Mouse (Mus musculus) layer of hippocampus, adult 11-12 months (tissue): Measurements from ENCODE around the gene Aptx.
A peak's percentile ranks its signal among the peaks of the same experiment; 100 is the strongest.

Experiments used
- DNase-seq: peaks from one replicate; pipeline ENCODE4 v3.0.0; 2022; ENCODE audit warnings: low spot score

Gene Aptx

DNA sequence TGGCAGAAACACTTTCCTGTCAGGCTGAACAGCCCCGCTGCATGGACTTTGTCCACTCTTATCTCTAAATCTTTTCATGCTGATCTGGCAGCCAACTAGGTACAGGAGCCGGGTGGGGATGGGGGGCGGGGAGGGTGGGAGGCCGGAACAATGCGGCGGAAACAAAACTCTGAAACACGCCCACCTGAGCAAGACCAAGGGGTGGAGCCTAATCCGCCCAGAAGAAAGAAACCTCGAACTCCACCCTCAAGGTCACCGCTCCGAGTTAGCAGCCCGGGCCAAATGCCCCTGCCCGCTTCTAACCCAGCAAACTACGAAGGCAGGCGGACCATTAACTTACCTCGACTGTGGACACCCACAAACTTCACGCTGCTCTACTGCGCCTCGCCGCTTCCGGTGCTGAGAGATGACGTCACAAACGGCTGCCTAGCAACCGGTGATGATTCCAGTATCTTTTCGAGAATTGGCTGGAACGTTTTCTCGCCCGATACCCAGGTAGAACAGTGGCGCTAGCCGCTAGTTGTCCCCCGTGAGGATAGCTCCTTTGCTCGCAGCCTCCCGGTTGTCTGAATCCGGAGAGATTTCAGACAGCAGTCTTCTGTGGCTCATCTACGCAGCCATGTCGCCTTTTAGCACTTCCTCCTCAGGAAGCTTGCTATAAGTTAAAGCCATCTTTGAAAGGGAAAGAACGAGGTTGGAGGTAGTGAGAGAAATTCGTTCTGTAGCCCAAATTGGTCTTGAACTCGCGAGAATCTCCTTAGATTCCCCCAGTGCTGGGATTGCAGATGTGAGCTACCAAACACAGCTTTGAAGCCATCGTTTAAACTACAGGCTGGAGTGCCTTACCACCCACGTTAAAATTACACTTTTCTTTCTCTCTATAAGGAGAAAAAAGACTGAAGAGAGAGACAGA, at the start of gene Aptx:
TSS of gene Aptx (minus strand) at position 398 of the 913 bp plus-strand sequence.
- DNase-seq: peak; percentile 96

DNA sequence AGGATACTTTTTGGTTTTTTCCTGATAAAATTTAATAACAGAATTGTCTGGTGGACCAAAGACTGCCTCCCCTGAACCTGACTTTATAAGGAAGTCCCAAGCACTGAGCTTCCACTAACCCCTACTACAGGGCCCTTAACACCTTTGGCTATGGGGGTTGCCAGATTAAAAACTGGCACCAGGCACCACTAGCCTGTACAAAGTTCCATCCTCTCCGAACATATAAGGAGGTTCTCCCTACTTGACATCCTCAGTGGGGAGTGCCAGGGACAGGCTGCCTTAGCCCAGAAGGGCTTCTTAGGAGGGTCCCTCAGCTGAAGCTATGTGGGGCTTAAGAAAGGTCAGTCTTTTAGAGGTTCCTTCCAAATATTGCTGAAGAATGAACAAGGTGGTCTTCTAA, 32.4 kb upstream of the Aptx start:
- no peak for DNase-seq

DNA sequence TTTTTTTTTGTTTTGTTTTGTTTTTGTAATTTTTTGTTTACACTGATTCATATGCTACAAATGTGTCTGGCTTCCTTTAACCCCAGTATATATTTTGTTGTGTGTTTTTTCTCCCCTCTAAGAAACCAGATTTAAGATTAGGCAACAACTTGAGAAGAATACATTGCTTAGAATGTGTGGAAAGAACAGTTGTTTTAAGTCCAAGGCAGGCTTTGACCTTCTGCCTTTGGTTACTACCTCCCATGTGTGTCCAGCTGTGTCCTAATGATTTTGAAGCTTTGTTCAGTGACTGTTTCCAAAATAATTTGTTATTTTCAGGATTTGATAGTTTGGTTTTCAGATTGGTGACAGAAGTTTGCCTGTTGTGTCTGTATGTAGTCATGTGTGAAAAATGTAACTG, 28.3 kb upstream of the Aptx start:
- no peak for DNase-seq

DNA sequence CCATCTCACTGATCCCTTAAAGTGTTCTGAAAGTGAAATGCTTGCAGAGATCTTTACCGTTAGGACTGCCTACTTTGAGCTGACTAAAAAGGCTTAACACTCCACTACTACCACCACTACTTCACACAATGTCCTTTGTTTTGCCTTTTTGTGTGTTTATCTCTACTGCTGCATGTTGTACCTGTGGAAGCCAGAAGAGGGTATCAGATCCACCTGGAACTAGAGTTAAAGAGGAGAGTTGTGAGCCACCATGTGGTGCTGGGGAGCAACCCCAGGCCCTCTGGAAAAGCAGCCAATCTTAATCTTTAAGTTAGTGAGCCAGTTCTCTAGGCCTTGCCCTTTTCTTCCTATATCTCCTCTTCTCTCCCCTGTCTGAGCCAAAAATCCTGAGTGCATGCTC, 24.3 kb upstream of the Aptx start:
- DNase-seq: no peak

DNA sequence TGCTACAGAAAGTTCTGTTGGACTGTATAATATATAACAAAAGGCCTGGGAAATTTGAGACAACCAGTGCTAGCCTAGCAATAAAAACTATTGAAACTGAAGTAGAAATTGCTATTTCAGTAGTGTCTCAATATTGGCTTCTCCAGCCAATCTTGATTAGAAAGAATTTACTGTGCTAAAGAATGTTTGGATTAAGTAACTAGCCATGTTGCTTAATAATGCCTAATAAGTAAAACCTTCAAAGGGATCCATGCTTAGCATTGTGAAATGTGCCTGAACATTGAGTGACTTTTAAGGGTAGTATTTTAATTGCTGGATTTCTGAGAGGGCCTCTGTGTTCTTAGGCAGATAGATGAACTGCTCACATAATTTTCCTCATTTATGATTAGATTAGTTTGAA, 22.6 kb upstream of the Aptx start:
- DNase-seq: no peak

DNA sequence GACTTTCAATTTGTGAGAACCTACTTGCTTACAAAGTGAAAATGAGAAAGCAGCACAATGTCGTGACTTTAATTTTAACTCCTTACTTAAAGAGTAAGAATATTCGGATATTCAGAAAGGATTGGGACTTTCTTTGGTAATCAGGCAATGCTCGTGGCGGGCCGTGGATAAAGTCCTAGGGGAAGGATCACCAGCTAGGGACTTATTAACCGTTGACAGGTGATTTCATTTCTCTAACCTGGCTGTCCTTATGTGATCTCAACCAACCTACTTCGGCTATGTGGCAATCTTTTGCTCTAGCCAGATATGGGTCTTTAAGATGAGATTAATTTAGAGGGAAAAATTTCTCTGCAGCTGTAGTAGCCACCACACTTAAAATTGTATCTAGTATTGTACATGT, 22.1 kb upstream of the Aptx start:
- DNase-seq: no peak

DNA sequence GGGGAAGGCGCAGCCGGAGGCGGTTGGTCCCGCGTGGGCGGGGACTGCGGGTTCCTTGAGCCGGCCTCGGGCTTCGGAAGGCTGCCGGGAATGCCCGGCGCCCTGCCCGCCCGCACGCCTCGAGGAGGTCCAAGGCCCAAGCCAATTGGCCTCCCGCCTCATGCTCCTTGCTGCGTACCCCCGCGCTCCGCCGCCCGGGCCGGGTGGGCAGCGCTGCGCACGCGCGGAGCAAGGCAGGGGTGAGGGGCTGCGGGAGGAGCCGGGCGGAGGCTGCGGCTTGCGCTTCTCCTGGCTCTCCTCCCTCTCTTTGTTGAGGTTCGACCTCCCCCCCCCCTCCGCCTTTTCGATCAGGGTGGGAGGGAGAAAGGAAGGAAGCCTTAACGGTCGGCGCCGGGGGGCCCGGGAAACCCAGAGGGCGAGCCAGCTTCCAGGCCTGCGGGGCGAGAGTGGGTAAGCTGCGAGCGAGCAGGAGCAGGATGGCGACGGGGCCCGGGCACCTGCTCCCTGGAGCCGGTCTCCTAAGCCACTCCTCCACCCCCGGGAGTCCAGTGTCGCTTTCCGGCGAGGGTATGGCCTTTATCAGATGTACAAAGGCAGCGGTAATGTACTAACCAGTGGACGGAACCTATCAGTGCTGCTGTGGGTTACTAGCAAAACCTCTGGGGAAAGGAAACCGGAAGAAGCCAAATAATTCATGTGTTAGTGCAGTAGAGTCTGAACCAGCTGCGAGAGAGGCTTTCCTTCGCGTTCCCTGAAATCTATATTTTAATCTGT, 19.9 kb upstream of the Aptx start:
- peak; percentile 80 for DNase-seq

DNA sequence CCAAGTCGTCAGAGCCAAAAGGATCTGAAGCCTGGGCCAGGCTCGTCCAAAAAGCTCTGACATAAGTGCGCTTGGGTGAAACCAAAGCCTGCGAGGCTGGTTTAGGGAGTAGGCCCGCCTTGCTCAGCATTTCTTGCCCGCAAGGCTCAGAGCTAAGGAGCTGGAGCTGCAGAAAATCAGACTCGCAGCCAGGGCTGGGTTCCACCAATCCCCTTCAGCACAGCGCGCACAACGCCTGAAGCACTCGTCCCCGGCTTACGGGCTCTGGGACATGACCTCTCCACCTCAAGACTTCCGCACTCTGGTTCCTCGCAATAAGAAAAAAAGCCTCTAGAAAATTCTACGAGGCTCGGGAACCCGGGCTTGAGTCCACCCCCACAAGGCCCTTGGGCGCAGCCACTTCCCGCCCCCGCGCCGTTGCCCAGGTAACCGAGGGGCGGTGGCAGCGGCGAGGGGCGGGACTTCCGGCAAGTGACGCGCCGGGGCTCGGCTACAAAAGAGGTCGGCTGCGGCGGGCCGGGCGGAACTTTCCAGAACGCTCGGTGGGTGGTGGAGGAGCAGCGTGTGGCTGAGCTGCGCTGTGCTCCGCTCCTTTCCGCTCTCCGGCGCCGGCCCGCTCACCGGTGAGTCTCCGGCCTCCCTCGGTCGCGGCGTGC, 19.1 kb upstream of the Aptx start, which contains the start of gene Dnaja1:
TSS of gene Dnaja1 (plus strand) at position 140 of the 656 bp plus-strand sequence.
- DNase-seq: peak; percentile 96

DNA sequence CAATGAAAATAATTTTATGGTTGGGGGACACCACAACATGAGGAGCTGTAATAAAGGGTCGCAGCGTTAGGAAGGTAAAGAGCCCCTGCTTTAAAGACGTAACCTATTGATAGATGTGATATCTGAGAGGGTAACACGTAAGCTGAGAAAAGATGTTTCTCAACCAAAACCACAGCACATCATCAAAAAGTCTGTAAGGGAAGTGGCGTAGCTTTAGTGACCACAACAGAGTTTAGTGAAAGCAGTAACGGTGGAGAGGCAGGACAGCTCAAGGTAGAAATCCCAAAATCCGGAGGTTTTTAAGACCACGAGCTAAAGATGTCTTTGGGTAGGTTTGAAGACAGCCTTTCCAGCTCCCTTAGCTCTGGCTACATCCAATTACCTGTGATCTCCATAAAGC, 17.9 kb upstream of the Aptx start:
- no peak for DNase-seq

DNA sequence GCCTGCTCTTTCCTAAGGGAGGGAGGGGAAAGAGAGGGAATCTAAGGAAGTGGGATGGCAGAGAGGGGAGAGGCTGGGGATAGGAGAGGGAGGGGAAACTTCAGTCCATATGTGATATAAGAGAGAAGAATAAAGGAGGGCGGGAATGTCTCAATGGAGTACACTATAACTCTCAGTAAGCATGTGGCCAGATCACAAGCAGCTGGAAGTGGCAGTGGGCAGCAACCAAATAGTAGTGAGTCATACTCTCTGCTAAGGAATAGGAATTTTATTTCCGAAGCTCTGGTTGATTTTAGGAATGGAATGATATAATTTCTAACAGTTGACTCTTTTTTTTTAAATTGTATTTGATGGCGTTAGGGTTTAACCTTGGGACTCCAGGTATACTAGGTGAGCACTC, 14.1 kb upstream of the Aptx start:
- DNase-seq: no peak

DNA sequence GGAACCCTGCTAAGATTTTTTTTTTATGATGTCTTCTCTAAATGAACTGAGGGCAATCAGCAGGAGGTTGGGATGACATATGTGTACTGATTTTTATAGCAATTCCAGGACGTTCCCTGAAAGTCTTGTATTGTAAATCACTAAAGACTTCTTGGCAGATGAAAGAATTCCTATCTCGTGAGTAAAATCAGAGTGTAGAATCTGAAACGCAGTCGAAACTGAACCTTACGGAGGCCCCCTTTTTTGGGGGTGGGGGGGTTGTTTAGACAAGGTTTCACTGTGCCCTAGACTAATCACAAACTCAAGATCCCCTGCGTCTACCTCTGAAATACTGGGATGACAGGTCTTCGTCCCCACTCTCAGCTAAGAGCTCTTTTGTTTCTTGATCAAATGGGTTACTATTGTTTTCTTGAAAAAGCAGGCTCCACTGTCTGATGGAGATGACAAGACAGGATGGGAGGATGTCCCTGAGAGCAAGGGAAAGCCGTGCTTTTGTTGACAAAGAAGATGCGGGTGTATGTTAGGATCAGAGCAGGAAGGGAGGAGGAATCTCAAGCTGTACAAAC, 799 bp upstream of the Aptx start:
- DNase-seq: no peak

DNA sequence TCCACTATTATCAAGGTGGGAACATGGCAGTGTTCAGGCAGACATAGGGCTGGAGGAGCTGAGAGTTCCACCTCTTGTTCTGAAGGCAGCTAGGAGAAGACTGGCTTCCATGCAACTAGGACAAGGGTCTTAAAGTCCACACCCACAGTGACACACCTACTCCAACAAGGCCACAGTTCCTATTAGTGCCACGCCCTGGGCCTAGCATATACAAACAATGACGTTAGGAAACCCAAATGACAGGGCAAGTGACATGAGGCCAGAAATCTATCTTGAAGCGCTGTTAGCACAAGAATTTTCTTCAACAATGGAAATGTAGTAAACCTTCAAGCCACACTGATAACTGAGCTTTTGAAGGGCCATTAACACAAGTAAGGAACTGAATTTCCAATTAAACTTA, 1.2 kb downstream of the Aptx start:
- no peak for DNase-seq

DNA sequence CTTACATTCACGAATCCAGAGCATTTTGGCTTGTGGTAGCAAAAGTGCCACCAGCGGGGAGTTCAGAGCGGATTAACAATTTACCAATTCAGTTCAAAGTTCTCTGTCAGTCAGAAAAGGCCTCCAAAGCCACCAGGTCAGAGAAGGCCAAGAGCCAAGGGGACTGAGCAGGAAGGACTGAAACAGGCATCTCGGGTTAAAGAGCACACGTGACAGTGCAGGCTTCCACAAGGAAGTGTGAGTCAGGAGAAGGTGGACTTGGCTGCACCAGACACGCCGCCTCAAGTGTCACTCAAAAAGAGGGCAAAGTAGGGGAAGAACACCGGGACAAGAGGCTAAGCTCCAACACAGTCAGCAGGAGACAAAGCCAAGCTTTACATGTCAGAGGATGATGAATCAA, 2.8 kb downstream of the Aptx start:
- DNase-seq: no peak

DNA sequence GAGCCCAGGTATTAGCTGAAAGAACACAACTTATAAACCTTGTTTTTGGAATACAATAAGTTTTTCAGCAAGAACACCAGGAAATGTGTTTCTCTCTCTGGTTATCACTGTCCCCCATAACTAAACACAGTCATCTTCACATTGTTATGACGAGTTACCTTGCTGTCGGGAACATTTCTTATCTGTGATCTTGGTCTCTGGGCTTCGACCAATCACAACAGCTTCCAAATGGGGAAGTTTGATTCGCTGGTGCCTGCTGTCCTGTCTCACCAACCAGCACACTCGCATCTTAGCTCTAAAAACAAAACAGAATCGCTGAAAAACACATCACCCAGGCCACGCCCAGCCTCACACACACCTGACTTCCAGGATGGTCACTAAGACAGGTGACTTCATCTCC, 5.9 kb downstream of the Aptx start:
- DNase-seq: no peak

DNA sequence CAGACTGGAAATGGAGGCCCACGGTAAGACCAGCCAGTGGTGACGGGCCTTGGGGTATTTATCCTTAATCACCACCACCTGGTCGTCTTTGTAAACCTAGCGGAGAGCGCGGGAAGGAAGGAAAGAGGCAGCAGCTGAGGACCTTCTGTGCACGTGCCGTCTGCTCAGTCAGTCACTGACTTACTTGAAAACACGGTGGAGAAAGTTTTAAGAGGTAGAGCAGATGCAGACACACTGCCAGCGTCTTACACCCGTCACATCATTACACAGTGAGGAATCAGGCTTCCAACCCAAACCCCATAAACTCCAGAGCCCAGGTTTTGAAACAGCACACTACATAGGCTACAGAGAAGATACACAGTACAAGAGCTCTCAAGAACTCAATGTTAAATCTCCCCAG, 11.9 kb downstream of the Aptx start:
- no peak for DNase-seq

DNA sequence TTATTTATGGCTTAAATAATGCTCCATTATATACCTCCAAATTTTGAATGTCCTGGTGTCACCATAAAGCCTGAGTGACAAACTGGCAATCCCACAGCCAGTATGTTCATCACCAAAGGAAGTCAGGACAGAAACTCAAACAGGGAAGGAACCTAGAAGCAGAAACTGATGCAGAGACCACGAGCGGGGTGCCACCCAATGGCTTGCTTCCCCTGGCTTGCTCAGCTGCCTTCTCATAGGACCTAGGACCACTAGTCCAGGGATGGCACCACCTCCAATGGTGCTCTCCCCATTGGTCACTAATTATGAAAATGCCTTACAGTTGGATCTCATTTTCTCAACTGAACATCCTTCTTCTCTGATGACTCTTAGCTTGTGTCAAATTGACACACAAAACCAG, 19.7 kb downstream of the Aptx start:
- no peak for DNase-seq

DNA sequence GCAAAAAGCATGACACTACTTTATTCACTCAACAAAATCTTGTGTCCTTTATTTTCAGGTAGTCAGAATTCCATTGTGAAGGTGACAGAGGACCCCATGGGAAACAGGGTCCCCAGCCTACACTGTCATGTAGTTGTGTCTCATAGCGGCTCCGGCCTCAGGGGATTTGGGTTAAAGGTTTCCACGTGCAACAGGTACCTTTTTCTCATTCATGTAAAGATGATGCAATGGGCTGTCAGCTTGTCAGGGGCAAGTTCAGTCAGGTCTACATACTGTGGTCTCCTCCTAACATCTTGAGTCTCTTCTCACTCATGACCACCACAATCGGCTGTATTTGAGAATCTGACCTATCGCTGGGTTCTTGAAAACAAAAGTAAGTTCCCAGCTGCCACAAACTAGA, 20.6 kb downstream of the Aptx start:
- DNase-seq: no peak

DNA sequence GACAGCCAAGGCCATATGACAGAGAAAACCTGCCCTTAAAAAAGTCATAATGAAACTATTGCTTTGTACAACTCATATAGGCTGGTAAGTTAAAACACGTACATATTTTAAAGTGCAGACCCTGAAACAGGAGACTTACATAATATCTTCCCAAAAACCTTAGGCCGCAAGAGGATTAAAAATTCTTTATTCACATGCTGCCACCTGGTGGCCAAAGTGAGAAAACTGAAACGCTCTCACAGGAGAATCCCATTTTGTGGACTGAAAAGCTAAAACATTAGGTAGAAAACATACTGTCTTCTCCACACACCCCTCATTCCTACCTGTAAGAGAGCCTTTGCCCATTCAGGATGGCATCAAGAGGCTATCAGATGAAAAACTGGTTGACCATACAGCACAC, 21.1 kb downstream of the Aptx start:
- peak; percentile 73 for DNase-seq

DNA sequence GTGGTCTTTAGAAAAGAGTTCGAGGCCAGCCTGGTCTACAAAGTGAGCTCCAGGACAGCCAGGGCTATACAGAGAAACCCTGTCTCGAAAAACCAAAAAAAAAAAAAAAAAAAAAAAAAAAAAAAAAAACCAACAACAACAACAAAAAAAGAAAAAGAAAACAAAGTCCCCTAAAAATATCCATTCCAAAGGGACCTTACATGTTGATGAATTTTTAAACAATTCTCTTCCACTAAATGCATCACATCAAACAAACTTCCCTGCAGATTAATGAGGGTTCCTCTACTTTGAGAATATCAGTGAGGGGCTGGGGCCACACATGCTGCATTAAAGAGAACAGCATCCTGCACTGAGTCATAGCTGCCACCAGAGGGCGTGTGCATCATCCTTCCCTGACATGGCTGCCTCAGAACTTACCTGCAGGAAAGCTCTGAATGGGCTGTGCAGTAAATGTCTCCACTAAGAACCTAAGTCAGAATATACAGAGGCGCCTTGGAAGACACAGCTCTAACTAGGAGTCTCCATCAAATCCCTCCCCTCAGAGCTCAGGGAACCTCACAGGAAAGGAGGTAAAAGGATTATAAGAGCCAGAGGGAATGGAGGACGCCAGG, 22.6 kb downstream of the Aptx start:
- no peak for DNase-seq

DNA sequence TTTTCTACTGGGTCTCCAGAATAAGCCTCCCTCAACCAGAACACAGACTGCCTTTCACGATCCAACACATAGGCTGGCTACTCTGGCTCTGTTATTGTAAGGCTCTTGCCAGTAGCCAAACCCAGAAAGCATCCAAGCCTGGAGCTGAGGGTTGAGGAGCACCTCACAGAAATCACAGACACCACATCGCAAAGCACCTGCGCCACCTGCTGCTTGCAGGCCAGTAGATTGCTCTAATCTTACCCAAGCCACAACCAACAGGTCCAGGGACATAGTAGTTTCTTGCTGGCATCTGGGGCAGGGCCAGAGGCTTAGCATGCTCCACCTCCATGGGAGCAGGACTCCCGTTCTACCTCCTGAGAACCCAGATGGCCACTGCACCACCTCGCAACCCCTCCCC, 25.9 kb downstream of the Aptx start:
- no peak for DNase-seq

DNA sequence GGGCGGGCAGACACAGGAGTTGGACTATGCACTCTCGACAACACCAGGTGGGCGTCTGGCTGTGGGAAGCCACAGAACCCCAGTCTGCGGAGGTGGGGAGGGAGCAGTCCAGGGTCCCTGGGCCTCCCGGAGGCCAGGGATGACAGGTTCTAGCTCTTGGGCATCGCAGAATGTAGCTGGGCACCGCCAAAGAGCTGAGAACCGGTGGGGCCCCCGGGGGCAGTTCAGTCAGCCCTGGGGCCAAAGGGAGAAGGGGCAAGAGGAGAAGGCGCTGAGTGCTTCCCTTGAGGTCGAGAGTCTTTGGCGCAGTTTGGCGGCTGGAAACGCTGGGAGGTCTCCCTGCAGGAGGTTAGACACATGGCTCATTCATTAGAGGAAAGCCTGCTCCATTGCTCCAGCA, 26.7 kb downstream of the Aptx start:
- DNase-seq: no peak

DNA sequence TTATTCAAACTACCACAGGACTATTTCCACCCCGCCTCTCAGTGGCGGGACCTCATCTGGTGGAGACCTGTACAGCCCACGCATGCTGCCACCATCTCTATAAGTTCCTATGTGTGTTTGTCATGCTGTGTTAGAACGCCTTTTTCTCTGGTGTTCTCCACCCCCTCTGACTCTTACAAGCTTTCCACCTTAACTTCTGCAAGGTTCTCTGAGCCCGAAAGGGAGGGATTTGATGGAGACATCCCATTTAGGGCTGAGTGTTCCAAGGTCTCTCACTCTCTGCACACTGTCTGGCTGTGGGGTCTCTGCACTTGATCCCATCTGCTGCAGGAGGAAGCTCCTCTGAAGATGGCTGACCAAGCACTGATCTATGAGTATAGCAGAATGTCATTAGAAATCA, 29.5 kb downstream of the Aptx start:
- no peak for DNase-seq
